Mouse (Mus musculus) layer of hippocampus, adult 9-10 months (tissue): ENCODE results near the gene Ch25h.

Experiments used
- DNase-seq: peaks from one replicate; pipeline ENCODE4 v3.0.0; 2022; ENCODE audit warnings: low spot score

Gene Ch25h

DNA sequence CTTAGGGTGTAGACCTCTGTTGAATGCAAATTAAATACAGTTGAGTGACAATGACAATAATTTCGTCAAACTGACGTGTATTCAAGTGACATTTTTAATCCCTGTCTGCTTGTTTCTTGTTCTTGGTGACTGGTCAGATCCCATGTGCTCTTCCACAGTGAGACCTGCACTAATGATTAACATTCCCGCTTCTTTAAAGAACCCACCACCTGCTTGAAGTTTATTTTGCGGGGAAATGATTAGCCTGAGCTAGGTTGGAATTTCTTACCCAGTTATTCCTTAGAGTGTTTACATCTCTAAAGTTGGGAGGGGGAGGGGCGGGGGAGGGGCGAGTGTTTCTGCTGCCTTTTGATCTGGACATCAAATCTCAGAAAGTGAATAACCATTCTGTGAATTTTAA is 6.7 kb downstream of the Ch25h start:
- DNase-seq: no peak

DNA sequence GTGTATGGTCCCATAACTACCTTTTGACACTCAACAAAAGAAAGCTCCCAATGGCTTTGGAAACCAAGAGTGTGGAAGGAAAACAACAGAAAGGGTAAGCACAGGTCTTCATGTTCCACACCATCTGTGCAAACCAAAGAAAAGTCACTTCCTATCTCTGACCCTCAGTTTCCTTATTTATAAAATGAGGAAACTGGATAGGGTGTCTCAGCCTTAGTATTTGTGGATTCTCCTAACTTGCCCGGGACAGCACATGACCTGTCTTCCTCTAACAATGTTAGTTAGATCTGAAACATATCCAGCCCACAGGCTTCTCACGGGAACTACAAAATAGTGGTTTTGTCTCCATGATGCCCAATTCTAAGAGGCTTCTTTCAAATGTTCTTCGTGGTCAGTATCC is 10.5 kb downstream of the Ch25h start:
- DNase-seq: no peak

DNA sequence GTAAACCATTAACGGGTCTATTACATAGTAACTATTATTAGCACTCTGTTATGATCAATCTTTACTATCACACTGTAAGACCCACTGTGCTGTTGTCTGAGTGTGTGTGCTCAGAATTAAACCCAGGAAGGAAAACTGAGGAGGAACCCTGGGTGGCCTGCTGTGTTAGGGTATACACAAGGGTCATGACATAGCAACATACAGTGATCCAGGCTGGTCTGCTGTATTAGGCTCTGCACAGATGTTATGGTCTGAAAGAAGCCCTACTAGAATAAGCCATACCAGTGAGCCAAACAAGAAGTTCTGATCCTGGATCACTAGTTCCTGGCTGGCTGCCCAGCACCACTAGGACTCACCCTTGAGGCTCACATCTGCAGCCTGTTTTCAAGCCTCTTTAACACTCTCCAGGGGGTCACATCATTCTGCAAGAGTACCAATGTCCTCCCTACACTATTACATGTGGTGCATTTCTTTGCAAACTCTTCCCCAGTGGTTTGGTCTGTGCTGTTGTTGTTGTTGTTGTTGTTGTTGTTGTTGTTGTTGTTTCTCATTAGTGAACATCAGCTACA is 13.4 kb downstream of the Ch25h start:
- DNase-seq: no peak

GRCm38 (mm10) chr19:34450784-34451370 is 24.1 kb downstream of the Ch25h start:
- DNase-seq: no peak

DNA sequence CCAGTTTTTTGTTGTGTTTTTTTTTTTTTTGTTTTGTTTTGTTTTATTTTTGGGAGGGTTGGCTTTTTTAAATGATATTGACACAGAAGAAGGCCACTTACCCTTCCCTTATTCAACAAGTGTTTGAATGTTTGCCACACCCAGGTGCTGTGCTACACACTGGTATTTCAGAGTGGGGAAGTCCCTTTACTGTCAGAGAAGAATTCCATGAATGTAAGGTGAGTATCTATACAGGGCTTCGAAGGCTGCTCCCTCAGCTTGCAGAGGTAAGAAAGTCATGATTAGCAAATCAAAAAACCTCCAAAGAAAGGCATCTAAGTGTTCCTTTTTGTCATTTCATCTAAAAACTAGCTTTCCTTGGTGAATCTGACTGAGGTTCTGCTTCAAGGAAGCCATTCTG is 26.1 kb downstream of the Ch25h start:
- no peak for DNase-seq

DNA sequence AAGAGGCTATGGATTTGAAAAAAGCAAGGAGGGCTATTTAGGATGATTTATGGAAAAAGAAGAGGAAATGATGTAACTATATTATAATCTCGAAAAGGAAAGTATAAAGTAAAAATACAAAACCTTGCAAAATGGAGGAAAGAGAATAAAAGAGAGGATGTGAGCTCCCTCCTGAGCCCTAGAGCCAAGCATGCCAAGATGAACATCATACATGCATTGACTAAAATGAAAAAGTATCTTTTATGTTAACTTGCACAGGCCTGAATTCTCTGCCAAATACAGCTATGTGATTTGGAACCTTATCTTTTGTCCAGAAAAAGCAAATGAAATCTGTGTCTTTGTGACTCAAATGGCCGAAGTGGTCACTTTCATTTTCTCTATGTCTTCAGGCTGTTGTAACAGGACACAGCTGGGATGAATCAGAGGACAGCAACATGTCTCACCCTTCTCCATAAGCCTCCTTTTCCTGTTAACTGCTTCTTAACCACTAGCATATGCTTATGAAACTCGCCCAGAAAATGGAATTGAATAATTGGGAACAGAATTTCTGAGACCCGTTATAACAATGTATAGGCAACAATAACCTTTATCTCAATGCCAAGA is 29.5 kb downstream of the Ch25h start:
- no peak for DNase-seq

GRCm38 (mm10) chr19:34444785-34445184 is 30.2 kb downstream of the Ch25h start:
- no peak for DNase-seq

DNA sequence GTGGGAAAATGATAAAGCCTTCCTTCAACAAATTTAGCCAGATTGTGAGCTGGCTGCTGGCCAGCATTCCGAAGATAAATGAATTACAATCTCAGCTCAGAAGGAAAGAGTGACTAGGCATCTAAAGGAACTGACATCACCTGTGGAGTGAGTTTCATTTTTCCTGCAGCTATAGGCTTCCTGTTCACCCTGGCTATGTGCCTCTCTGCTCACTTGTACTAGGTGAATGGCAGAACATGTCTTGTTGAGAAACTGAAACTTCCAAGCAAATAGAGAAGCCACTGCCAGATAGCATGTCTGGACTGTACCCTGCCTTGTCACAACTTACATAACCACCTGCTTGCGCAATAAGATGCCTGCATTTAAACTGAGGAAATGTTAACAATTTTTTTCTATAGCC is 33.0 kb downstream of the Ch25h start:
- no peak for DNase-seq

DNA sequence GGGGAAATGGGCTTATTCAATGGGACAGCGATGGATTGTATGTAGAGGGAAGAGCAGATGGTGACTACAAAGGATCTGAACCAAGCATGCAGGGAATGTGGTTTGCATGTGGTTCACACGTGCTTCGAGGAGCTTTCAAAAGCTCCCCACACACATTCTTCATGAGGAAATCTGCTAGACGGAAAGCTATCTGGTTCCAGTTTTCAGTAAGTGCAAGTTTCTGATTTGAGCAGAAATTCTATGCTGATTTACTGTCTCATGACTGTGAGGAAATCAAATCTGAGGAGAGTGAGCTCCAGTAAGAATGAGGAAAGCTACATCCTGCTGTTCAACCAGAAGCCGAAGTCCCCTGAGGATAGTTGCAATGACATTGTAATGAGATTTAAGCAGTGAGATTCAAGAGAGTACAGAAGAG is 39.8 kb downstream of the Ch25h start:
- DNase-seq: no peak

DNA sequence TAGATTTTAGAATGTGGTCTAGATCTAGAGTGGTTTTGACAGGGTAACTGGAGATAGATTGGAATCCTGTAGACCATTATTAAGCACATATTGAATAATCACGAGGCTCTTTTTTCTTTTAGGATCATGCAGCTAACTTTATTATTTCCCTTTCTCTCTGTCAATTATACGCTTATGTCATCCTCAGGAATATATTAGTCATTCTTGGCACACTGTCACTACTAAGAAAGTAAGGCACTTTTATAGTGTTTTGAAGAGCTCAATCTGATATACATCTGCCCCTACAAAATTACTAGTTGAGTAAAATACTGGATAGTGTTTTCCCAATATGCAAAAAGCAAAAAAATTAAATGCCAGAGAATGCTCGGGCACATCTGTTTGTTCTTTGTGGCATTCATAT is 43.6 kb downstream of the Ch25h start:
- no peak for DNase-seq

DNA sequence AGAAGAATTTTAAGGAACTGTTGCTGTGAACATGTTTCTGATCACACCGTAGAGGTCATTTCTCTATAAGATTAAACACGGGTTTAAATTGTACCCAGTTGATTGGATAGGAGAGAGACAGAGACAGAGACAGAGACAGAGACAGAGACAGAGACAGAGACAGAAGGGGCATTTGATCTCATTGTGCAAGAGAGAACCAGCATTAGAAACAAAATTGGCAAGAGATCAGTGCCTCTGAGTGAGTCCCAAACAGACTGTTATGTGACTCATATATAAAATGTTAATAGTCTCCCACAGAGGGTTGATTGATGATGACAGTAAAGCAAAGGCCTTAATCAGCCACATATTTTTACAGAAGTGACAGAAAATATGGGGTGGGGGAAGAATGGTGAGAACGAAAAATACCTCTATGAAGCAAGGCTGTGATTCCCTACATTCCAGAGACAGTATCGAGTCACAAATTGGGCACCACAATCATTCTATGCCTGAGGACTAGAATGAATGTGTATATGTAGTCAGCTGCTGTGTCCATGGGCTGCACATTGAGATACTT is 51.1 kb downstream of the Ch25h start:
- DNase-seq: no peak
